Mouse (Mus musculus): Measurements from ENCODE around the gene Arhgap28.

GRCm38 (mm10) chr17:68004581-68005330 lies 836 bp upstream of the Arhgap28 start:
- TF ChIP-seq CTCF (IDR thresholded peaks at IDR 0.05; ENCODE audit: control insufficient read depth, insufficient read depth, insufficient replicate concordance, low read depth, low read length) (no peak), POLR2A (IDR thresholded peaks at IDR 0.05; ENCODE audit: control insufficient read depth, low read depth, low read length) (no peak)
